18 mouse cellular contexts compared by ENCODE assay signal in genomic region chr13:90493696-90494095, GRCm38 (mm10).
A peak's percentile ranks its signal among the peaks of the same experiment; 100 is the strongest.
DNase-seq lines count a peak whose midpoint lies in the region; ATAC-seq and TF ChIP-seq lines count a peak whose summit lies in the region.
"Had no signal": no experiment of that assay in that cellular context is flagged by ENCODE, and none has a peak within 500 bp of the region (broad histone marks: within the 10 kb centered on the region; RNA-seq: fewer than 3 reads in every experiment).

No protein-coding gene starts in this region.

- no peaks in the 10 kb centered on the region for H3K36me3 ChIP-seq in midbrain, embryonic 14.5 days (ENCODE audit: control insufficient read depth, insufficient read depth, low read length)
- no peaks in the 10 kb centered on the region for H3K36me3 ChIP-seq in midbrain, embryonic 16.5 days (ENCODE audit: control insufficient read depth, insufficient read depth, low read length)
- H3K36me3 ChIP-seq in hindbrain, postnatal 0 days (ENCODE audit: insufficient read depth, low read length), result no peaks in the 10 kb centered on the region
- H3K36me3 ChIP-seq: embryonic facial prominence, embryonic 10.5 days; embryonic facial prominence, embryonic 12.5 days; forebrain, embryonic 15.5 days had no signal

- H3K9ac ChIP-seq in midbrain, embryonic 14.5 days (replicated peaks; ENCODE audit: low read length), result no peak overlapping the region
- no peak overlapping the region for H3K9ac ChIP-seq in midbrain, embryonic 16.5 days (ENCODE audit: low read depth, low read length)
- no peak overlapping the region for H3K9ac ChIP-seq in hindbrain, postnatal 0 days (replicated peaks; ENCODE audit: low read length)
- H3K9ac ChIP-seq: embryonic facial prominence, embryonic 12.5 days; forebrain, embryonic 13.5 days; forebrain, embryonic 15.5 days; forebrain, postnatal 0 days had no signal

- no peak overlapping the region for H3K4me3 ChIP-seq in midbrain, embryonic 14.5 days (replicated peaks; ENCODE audit: low read depth, low read length)
- H3K4me3 ChIP-seq in midbrain, embryonic 16.5 days (ENCODE audit: low read depth, low read length), result no peak overlapping the region
- no peak overlapping the region for H3K4me3 ChIP-seq in hindbrain, postnatal 0 days (ENCODE audit: low read length)
- H3K4me3 ChIP-seq: embryonic facial prominence, embryonic 10.5 days; embryonic facial prominence, embryonic 12.5 days; forebrain, embryonic 13.5 days; forebrain, embryonic 15.5 days had no signal

- TF ChIP-seq CTCF in hindbrain, postnatal 0 days (IDR thresholded peaks at IDR 0.05; ENCODE audit: low read depth), result no peak

- WGBS in midbrain, embryonic 14.5 days, result 45% methylated on average over 1 of the region's 1 CpGs
- WGBS in midbrain, embryonic 16.5 days, result 64% methylated on average over 1 of the region's 1 CpGs
- 34% methylated on average over 1 of the region's 1 CpGs for WGBS in hindbrain, postnatal 0 days

- ATAC-seq in midbrain, embryonic 14.5 days (ENCODE audit: low FRiP score, low TSS enrichment), result no peak
- ATAC-seq in midbrain, embryonic 16.5 days, result no peak
- ATAC-seq in hindbrain, postnatal 0 days, result no peak
- ATAC-seq: forebrain, embryonic 13.5 days; forebrain, embryonic 15.5 days; forebrain, postnatal 0 days had no signal

- no peaks in the 10 kb centered on the region for H3K9me3 ChIP-seq in midbrain, embryonic 14.5 days (ENCODE audit: control insufficient read depth, low read length)
- H3K9me3 ChIP-seq in midbrain, embryonic 16.5 days (replicated peaks; ENCODE audit: control insufficient read depth, low read length, poor library complexity, severe bottlenecking), result no peaks in the 10 kb centered on the region
- H3K9me3 ChIP-seq in hindbrain, postnatal 0 days (ENCODE audit: low read length), result no peaks in the 10 kb centered on the region
- H3K9me3 ChIP-seq: embryonic facial prominence, embryonic 10.5 days; embryonic facial prominence, embryonic 12.5 days; forebrain, embryonic 13.5 days; forebrain, embryonic 15.5 days had no signal

- no peaks in the 10 kb centered on the region for H3K27me3 ChIP-seq in midbrain, embryonic 14.5 days (ENCODE audit: control insufficient read depth, insufficient read depth, low read length)
- H3K27me3 ChIP-seq in midbrain, embryonic 16.5 days (ENCODE audit: control insufficient read depth, insufficient read depth, low read depth, low read length), result no peaks in the 10 kb centered on the region
- H3K27me3 ChIP-seq in hindbrain, postnatal 0 days (ENCODE audit: insufficient read depth, low read length), result no peaks in the 10 kb centered on the region
- H3K27me3 ChIP-seq: embryonic facial prominence, embryonic 12.5 days; forebrain, embryonic 13.5 days; forebrain, embryonic 15.5 days had no signal

- H3K4me2 ChIP-seq in midbrain, embryonic 14.5 days (ENCODE audit: low read length), result no peak overlapping the region
- H3K4me2 ChIP-seq in midbrain, embryonic 16.5 days (ENCODE audit: low read length), result no peak overlapping the region
- H3K4me2 ChIP-seq in hindbrain, postnatal 0 days (ENCODE audit: low read depth, low read length), result no peak overlapping the region
- H3K4me2 ChIP-seq: embryonic facial prominence, embryonic 12.5 days; forebrain, embryonic 13.5 days; forebrain, embryonic 15.5 days had no signal

- H3K27ac ChIP-seq in midbrain, embryonic 14.5 days (replicated peaks; ENCODE audit: low read depth, low read length), result no peak overlapping the region
- no peak overlapping the region for H3K27ac ChIP-seq in midbrain, embryonic 16.5 days (ENCODE audit: low read length)
- no peak overlapping the region for H3K27ac ChIP-seq in hindbrain, postnatal 0 days
- H3K27ac ChIP-seq: embryonic facial prominence, embryonic 10.5 days; embryonic facial prominence, embryonic 12.5 days; forebrain, embryonic 13.5 days; forebrain, embryonic 15.5 days had no signal

- peak; percentile 9 for DNase-seq in midbrain, embryonic 14.5 days
- peak; percentile 43 for DNase-seq in brain, adult 2 months (ENCODE audit: low read depth, low spot score)
- peak; percentile 34 for DNase-seq in telencephalon, adult 2 months (ENCODE audit: low read depth, low spot score)
- DNase-seq in hindbrain, postnatal 0 days (ENCODE audit: low spot score), result no peak
- DNase-seq: adrenal gland, adult 2 months; adrenal gland, postnatal 10 days; adrenal gland, postnatal 25 days; cerebellum, adult 11-12 months; cerebellum, adult 2 months; cerebellum, adult 9-10 months; cerebellum, postnatal 10 days; cerebellum, postnatal 25 days; forebrain, postnatal 0 days had no signal

- H3K4me1 ChIP-seq in midbrain, embryonic 14.5 days (ENCODE audit: control insufficient read depth, insufficient read depth, low read length), result no peaks in the 10 kb centered on the region
- no peaks in the 10 kb centered on the region for H3K4me1 ChIP-seq in midbrain, embryonic 16.5 days (ENCODE audit: control insufficient read depth, insufficient read depth, low read length)
- H3K4me1 ChIP-seq in hindbrain, postnatal 0 days (ENCODE audit: insufficient read depth, low read length), result no peaks in the 10 kb centered on the region
